Mouse (Mus musculus) heart, postnatal 0 days (tissue): ENCODE data around the gene 4930402H24Rik. TPM values are rescaled to one million over a fixed set of nuclear protein-coding genes. Genes with fewer than 3 reads are reported as not detected.
A peak's percentile ranks its signal among the peaks of the same experiment; 100 is the strongest.

Source experiments
- ATAC-seq: fragments of 200-750 bp; cut with Nextera tagmentation; 2 replicates; pipeline ENCODE4 v1.8.0; 2017; ENCODE audit warnings: low read depth, moderate number of reproducible peaks, moderate library complexity; ENCODE audit not compliant: insufficient read depth
- DNase-seq: peaks from one replicate; pipeline ENCODE4 v3.0.0-alpha.2; 2016; ENCODE audit warnings: low spot score
- H3K27ac ChIP-seq: fragments of 300-500 bp; sonication (generic); 2 replicates; pipeline ENCODE4 v1.5.1; 2014; ENCODE audit warnings: low read depth, mild to moderate bottlenecking
- H3K27me3 ChIP-seq: fragments of 300-500 bp; sonication (generic); 2 replicates; pipeline ENCODE4 v1.6.1; 2014; ENCODE audit warnings: low read length, mixed read lengths; ENCODE audit not compliant: control insufficient read depth, insufficient read depth
- H3K36me3 ChIP-seq: fragments of 300-500 bp; sonication (generic); replicated peaks from 2 replicates; pipeline ENCODE4 v1.6.1; 2014; ENCODE audit warnings: low read length, mixed read lengths; ENCODE audit not compliant: control insufficient read depth, insufficient read depth
- H3K4me1 ChIP-seq: fragments of 300-500 bp; sonication (generic); 2 replicates; pipeline ENCODE4 v1.6.1; 2014; ENCODE audit warnings: antibody characterized with exemption; ENCODE audit not compliant: control insufficient read depth, insufficient read depth
- H3K4me2 ChIP-seq: fragments of 300-500 bp; sonication (generic); 2 replicates; pipeline ENCODE4 v1.6.1; 2014; ENCODE audit warnings: low read depth, mild to moderate bottlenecking, low read length, moderate library complexity
- H3K4me3 ChIP-seq: fragments of 300-500 bp; sonication (generic); 2 replicates; pipeline ENCODE4 v1.5.1; 2014; ENCODE audit warnings: low read depth, low read length
- H3K9ac ChIP-seq: fragments of 300-500 bp; sonication (generic); replicated peaks from 2 replicates; pipeline ENCODE4 v1.6.1; 2014; ENCODE audit warnings: low read depth, low read length, mixed read lengths
- H3K9me3 ChIP-seq: fragments of 300-500 bp; sonication (generic); replicated peaks from 2 replicates; pipeline ENCODE4 v1.6.1; 2016; ENCODE audit warnings: low read length; ENCODE audit not compliant: control insufficient read depth
- CTCF ChIP-seq: IDR thresholded peaks from 2 replicates; pipeline ENCODE4 v1.5.1; 2016; ENCODE audit warnings: antibody characterized with exemption, control low read depth, low read depth
- EP300 ChIP-seq: IDR thresholded peaks from 2 replicates; pipeline ENCODE4 v1.6.1; 2016; ENCODE audit warnings: antibody characterized with exemption, low read depth
- WGBS: fragments of 180-500 bp; shearing (Covaris S2); extraction: QIAGEN DNeasy Blood & Tissue Kit; methylation state at CpG from one replicate; pipeline ENCODE4 v1.1.7; 2014; 5-methylcytosine and 5-hydroxymethylcytosine counted together
- polyA plus RNA-seq: library from polyadenylated mRNA; unstranded; fragments of >200 nt; fragmentation: Nextera tagmentation; extraction: Ambion mirVana; gene quantifications from 2 replicates; pipeline ENCODE4 v1.2.1, GENCODE M21; 2015
- total RNA-seq: library from RNA; depleted of rRNA; stranded (reverse); fragments of >200 nt; gene quantifications from 2 replicates; pipeline ENCODE4 v1.2.3, GENCODE M21; 2014; ENCODE audit warnings: low replicate concordance

Gene 4930402H24Rik
- total and polyA plus RNA-seq, 2 experiments from 2014 or later: 41.8 to 89.9 TPM

DNA sequence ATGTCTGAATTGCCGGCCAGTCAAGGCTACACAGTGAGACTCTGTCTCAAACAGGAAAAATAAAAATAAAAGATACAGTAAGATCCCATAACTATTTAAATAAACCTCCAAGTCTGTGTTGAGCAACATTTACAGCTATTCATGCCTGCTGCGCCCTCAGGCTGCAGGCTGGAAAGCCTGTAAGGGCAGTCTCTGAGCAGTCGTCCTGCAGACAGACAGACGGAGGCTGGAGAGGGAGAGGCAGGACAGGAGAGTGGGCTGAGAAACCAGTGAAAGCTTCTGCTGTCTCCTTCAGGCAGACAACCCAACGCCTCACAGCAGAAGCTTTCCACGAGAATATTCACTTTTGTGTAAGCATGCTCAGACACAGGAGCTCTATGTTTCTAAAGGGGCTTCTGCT is 92.5 kb downstream of the 4930402H24Rik start:
- Histone ChIP-seq H3K9ac (no peak overlapping the region), H3K36me3 (peaks cover 81% of the 10 kb centered on the region), H3K4me1 (no peaks in the 10 kb centered on the region), H3K27me3 (no peaks in the 10 kb centered on the region), H3K4me3 (no peak overlapping the region), H3K27ac (no peak overlapping the region), H3K9me3 (no peaks in the 10 kb centered on the region), H3K4me2 (no peak overlapping the region)
- ATAC-seq: no peak
- TF ChIP-seq EP300: no peak
- no peak for TF ChIP-seq CTCF
- DNase-seq: no peak
- 85% methylated on average over 6 of the region's 6 CpGs for WGBS

DNA sequence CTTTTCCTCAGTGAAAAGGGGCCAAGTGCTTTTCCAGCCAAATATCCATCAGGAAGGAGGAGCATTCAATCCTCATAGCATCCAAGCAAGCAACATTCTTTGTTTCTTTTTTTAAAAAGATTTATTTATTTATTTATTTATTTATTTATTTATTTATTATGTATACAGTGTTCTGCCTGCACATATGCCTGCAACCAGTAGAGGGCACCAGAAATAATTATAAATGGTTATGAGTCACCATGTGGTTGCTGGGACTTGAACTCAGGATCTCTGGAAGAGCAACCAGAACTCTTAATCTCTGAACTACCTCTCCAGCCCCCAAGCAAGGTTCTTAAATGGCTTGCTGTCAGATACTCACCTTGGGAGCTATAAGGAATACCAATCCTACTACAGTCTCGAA is 93.7 kb downstream of the 4930402H24Rik start:
- Histone ChIP-seq H3K9ac (no peak overlapping the region), H3K9me3 (no peaks in the 10 kb centered on the region), H3K27ac (no peak overlapping the region), H3K4me3 (no peak overlapping the region), H3K4me1 (no peaks in the 10 kb centered on the region), H3K4me2 (no peak overlapping the region), H3K27me3 (no peaks in the 10 kb centered on the region), H3K36me3 (peaks cover 84% of the 10 kb centered on the region)
- ATAC-seq (no peak), DNase-seq (no peak)
- 100% methylated on average over 1 of the region's 1 CpGs for WGBS
- TF ChIP-seq EP300 (no peak), CTCF (peak; percentile 12; the same call in 1 of the 2 replicates)

DNA sequence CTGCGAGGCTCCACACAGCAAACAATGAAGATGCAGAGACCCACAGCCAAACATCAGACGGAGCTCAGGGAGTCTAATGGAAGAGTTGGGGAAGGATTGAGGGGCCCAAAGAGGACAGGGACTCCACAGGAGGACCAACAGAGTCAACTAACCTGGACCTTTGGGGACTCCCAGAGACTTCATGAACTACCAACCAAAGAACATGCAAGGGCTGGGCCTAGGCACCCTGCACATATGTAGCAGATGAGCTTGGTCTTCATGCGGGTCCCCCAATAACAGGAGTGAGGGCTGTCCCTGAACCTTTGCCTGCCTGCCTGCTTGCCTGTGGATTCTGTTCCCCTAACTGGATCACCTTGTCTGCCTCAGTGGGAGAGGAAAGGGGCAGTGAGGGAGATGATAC is 101.1 kb downstream of the 4930402H24Rik start:
- H3K4me3 ChIP-seq: no peak overlapping the region
- no peak for ATAC-seq
- H3K27me3 ChIP-seq: no peaks in the 10 kb centered on the region
- DNase-seq: no peak
- 97% methylated on average over 3 of the region's 3 CpGs for WGBS
- H3K9me3 ChIP-seq: no peaks in the 10 kb centered on the region
- no peak overlapping the region for H3K9ac ChIP-seq
- peaks cover 69% of the 10 kb centered on the region for H3K36me3 ChIP-seq
- H3K27ac ChIP-seq: no peak overlapping the region
- no peaks in the 10 kb centered on the region for H3K4me1 ChIP-seq
- H3K4me2 ChIP-seq: no peak overlapping the region
- no peak for TF ChIP-seq EP300
- no peak for TF ChIP-seq CTCF

DNA sequence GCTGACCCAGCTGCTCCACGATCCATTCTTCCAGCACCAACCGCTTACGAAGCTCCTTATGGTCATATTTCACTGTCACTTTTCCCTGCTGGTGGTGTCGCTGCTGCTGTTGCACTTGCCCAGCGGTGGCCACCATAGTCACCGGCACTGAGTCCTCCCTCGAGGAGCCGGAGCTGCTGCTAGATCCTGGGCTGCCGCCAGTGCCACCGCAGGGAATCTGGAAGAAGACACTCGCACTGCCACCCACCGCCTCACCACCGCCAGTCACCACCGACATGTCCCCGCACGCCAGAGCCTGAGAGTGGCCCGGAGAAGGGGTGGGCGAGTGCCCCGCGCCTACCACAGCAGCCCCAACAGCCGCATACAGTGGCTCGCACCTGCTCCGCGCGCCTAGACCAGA is 102.5 kb downstream of the 4930402H24Rik start:
- WGBS: 76% methylated on average over 25 of the region's 25 CpGs
- Histone ChIP-seq H3K4me2 (no peak overlapping the region), H3K36me3 (peaks cover 55% of the 10 kb centered on the region), H3K4me1 (no peaks in the 10 kb centered on the region), H3K27ac (no peak overlapping the region), H3K4me3 (no peak overlapping the region), H3K9ac (no peak overlapping the region), H3K27me3 (no peaks in the 10 kb centered on the region), H3K9me3 (no peaks in the 10 kb centered on the region)
- DNase-seq (no peak), ATAC-seq (no peak)
- TF ChIP-seq CTCF: no peak
- no peak for TF ChIP-seq EP300

DNA sequence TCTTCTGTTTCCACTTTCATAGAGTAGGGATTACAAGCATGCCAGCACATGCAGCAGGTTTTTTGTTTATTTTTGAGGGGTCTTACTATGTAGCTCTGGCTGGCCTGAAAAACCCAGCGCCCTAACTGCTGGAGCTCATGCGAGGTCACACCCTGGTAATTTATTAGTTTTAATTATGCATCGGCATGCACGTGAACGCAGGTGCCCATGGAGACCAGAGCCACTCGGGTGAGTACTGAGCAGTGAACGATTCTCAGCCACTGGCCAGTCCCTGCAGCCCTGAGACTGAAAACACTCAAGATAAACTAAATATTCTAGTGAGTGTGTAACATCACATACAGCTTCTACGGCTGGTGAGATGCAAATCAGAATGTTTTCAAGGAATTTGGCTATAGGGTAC is 110.5 kb downstream of the 4930402H24Rik start:
- 88% methylated on average over 8 of the region's 8 CpGs for WGBS
- no peak overlapping the region for H3K27ac ChIP-seq
- H3K4me2 ChIP-seq: no peak overlapping the region
- H3K36me3 ChIP-seq: peaks cover 53% of the 10 kb centered on the region
- DNase-seq: no peak
- H3K4me3 ChIP-seq: no peak overlapping the region
- H3K9me3 ChIP-seq: no peaks in the 10 kb centered on the region
- no peaks in the 10 kb centered on the region for H3K4me1 ChIP-seq
- no peak overlapping the region for H3K9ac ChIP-seq
- ATAC-seq: no peak
- TF ChIP-seq CTCF: no peak
- TF ChIP-seq EP300: no peak
- no peaks in the 10 kb centered on the region for H3K27me3 ChIP-seq

DNA sequence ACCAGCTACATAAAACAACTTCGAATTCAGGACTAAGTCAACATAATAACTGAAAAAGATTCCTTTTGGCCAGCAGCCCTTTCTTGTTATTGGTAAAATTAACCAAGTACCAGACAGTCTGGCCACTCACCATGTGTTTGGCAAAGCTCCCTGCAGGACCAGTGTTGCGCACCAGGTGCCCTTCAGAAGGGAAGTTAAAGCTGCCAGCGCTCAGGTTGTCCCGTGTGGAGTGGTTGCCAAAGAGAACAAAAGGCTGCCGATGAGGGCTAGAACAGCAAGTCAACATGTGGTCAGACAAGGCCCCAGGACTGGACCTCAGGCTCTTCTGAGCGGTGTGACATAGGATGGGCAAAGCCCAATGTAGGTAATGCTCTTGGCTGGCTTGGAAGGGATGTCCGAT is 114.5 kb downstream of the 4930402H24Rik start:
- no peak overlapping the region for H3K9ac ChIP-seq
- H3K9me3 ChIP-seq: no peaks in the 10 kb centered on the region
- no peaks in the 10 kb centered on the region for H3K27me3 ChIP-seq
- no peak for TF ChIP-seq EP300
- TF ChIP-seq CTCF: no peak
- 94% methylated on average over 7 of the region's 7 CpGs for WGBS
- no peaks in the 10 kb centered on the region for H3K4me1 ChIP-seq
- DNase-seq: no peak
- no peak overlapping the region for H3K4me3 ChIP-seq
- peaks cover 69% of the 10 kb centered on the region for H3K36me3 ChIP-seq
- H3K4me2 ChIP-seq: no peak overlapping the region
- no peak for ATAC-seq
- no peak overlapping the region for H3K27ac ChIP-seq
